Mouse (Mus musculus): ENCODE results near the gene Gm20604. TPM values are rescaled to one million over a fixed set of nuclear protein-coding genes. Genes with fewer than 3 reads are reported as not detected.

The Gm20604 gene
- polyA plus RNA-seq, 1 experiment from 2014 or later, result 26.6 TPM

GRCm38 (mm10) chr12:102771601-102772000 is 13.1 kb upstream of the Gm20604 start:
- ATAC-seq (ENCODE audit: low FRiP score, low TSS enrichment), result no peak
- H3K27ac ChIP-seq (ENCODE audit: low read length), result no peak overlapping the region
- WGBS, result 98% methylated on average over 8 of the region's 8 CpGs
- peaks cover 62% of the 10 kb centered on the region for H3K36me3 ChIP-seq (ENCODE audit: insufficient read depth, low read length)
- no peaks in the 10 kb centered on the region for H3K27me3 ChIP-seq (ENCODE audit: insufficient read depth, low read length)
- H3K4me2 ChIP-seq (replicated peaks; ENCODE audit: low read depth, low read length), result no peak overlapping the region
- H3K9me3 ChIP-seq (ENCODE audit: low read length), result no peaks in the 10 kb centered on the region
- H3K9ac ChIP-seq (replicated peaks; ENCODE audit: low read length), result no peak overlapping the region
- H3K4me3 ChIP-seq (ENCODE audit: low read length), result no peak overlapping the region
- H3K4me1 ChIP-seq (ENCODE audit: insufficient read depth, low read length), result no peaks in the 10 kb centered on the region

- Histone ChIP-seq H3K9me3 (ENCODE audit: low read length) (no peaks in the 10 kb centered on the region), H3K27ac (ENCODE audit: low read length) (no peak overlapping the region), H3K9ac (replicated peaks; ENCODE audit: low read length) (no peak overlapping the region), H3K4me2 (replicated peaks; ENCODE audit: low read depth, low read length) (no peak overlapping the region), H3K36me3 (ENCODE audit: insufficient read depth, low read length) (peaks cover 66% of the 10 kb centered on the region), H3K27me3 (ENCODE audit: insufficient read depth, low read length) (no peaks in the 10 kb centered on the region), H3K4me3 (ENCODE audit: low read length) (no peak overlapping the region), H3K4me1 (ENCODE audit: insufficient read depth, low read length) (no peaks in the 10 kb centered on the region)
- no peak for ATAC-seq (ENCODE audit: low FRiP score, low TSS enrichment)
- 93% methylated on average over 4 of the region's 4 CpGs for WGBS
Measured at GRCm38 (mm10) chr12:102769000-102769399, 10.5 kb upstream of the Gm20604 start.

- Histone ChIP-seq H3K4me2 (replicated peaks; ENCODE audit: low read depth, low read length) (no peak overlapping the region), H3K9ac (replicated peaks; ENCODE audit: low read length) (no peak overlapping the region), H3K27ac (ENCODE audit: low read length) (no peak overlapping the region), H3K36me3 (ENCODE audit: insufficient read depth, low read length) (peaks cover 31% of the 10 kb centered on the region), H3K9me3 (ENCODE audit: low read length) (no peaks in the 10 kb centered on the region), H3K4me3 (ENCODE audit: low read length) (no peak overlapping the region), H3K4me1 (ENCODE audit: insufficient read depth, low read length) (peaks cover 6% of the 10 kb centered on the region), H3K27me3 (ENCODE audit: insufficient read depth, low read length) (no peaks in the 10 kb centered on the region)
- ATAC-seq (ENCODE audit: low FRiP score, low TSS enrichment), result no peak
Measured at GRCm38 (mm10) chr12:102763696-102764095, 5.2 kb upstream of the Gm20604 start.

- Histone ChIP-seq H3K9me3 (ENCODE audit: low read length) (no peaks in the 10 kb centered on the region), H3K27me3 (ENCODE audit: insufficient read depth, low read length) (no peaks in the 10 kb centered on the region), H3K9ac (replicated peaks; ENCODE audit: low read length) (no peak overlapping the region), H3K36me3 (ENCODE audit: insufficient read depth, low read length) (peaks cover 18% of the 10 kb centered on the region), H3K27ac (ENCODE audit: low read length) (no peak overlapping the region), H3K4me1 (ENCODE audit: insufficient read depth, low read length) (peaks cover 10% of the 10 kb centered on the region), H3K4me2 (replicated peaks; ENCODE audit: low read depth, low read length) (no peak overlapping the region), H3K4me3 (ENCODE audit: low read length) (no peak overlapping the region)
- no peak for ATAC-seq (ENCODE audit: low FRiP score, low TSS enrichment)
- 88% methylated on average over 3 of the region's 3 CpGs for WGBS
Measured at GRCm38 (mm10) chr12:102761668-102762067, 3.2 kb upstream of the Gm20604 start.

GRCm38 (mm10) chr12:102758936-102759335 is 464 bp upstream of the Gm20604 start:
- Histone ChIP-seq H3K36me3 (ENCODE audit: insufficient read depth, low read length) (peaks cover 3% of the 10 kb centered on the region; the same call in 1 of the 2 replicates), H3K4me1 (ENCODE audit: insufficient read depth, low read length) (peaks cover 15% of the 10 kb centered on the region), H3K27ac (ENCODE audit: low read length) (no peak overlapping the region; the same call in 1 of the 2 replicates), H3K4me3 (ENCODE audit: low read length) (peak overlapping the region; percentile 79), H3K27me3 (ENCODE audit: insufficient read depth, low read length) (no peaks in the 10 kb centered on the region), H3K9me3 (ENCODE audit: low read length) (no peaks in the 10 kb centered on the region), H3K9ac (replicated peaks; ENCODE audit: low read length) (peak overlapping the region; percentile 79), H3K4me2 (replicated peaks; ENCODE audit: low read depth, low read length) (peak overlapping the region; percentile 79)
- 0% methylated on average over 5 of the region's 5 CpGs for WGBS
- ATAC-seq (ENCODE audit: low FRiP score, low TSS enrichment), result no peak

- peak; percentile 96 for ATAC-seq (ENCODE audit: low FRiP score, low TSS enrichment)
Measured at GRCm38 (mm10) chr12:102757689-102758402, 626 bp downstream of the Gm20604 start, which contains the start of the genes Gm28051, Gon7 and Ubr7. Gm28051 (minus strand) TSS chr12:102757765. Gon7 (minus strand) TSS chr12:102757803. Ubr7 (plus strand) TSS chr12:102757967.

GRCm38 (mm10) chr12:102757055-102757688 is 1.3 kb downstream of the Gm20604 start:
- peaks cover 4% of the 10 kb centered on the region; the same call in 1 of the 2 replicates for H3K36me3 ChIP-seq (ENCODE audit: insufficient read depth, low read length)
- WGBS, result under 1% methylated on average over 46 of the region's 46 CpGs
- no peak; the same call in 1 of the 2 replicates for ATAC-seq (ENCODE audit: low FRiP score, low TSS enrichment)

More at GRCm38 (mm10) chr12:102757689-102758402, 626 bp downstream of the Gm20604 start, which contains the start of the genes Gm28051, Gon7 and Ubr7:
- Histone ChIP-seq H3K27me3 (ENCODE audit: insufficient read depth, low read length) (no peaks in the 10 kb centered on the region), H3K9ac (replicated peaks; ENCODE audit: low read length) (peak within 1 kb of the TSS; percentile 79), H3K4me1 (ENCODE audit: insufficient read depth, low read length) (peaks cover 15% of the 10 kb centered on the region), H3K36me3 (ENCODE audit: insufficient read depth, low read length) (peaks cover 4% of the 10 kb centered on the region; the same call in 1 of the 2 replicates), H3K27ac (ENCODE audit: low read length) (peak within 1 kb of the TSS; percentile 82), H3K4me3 (ENCODE audit: low read length) (peak within 1 kb of the TSS; percentile 79), H3K4me2 (replicated peaks; ENCODE audit: low read depth, low read length) (peak within 1 kb of the TSS; percentile 79), H3K9me3 (ENCODE audit: low read length) (no peaks in the 10 kb centered on the region)
- WGBS, result under 1% methylated on average over 73 of the region's 73 CpGs

GRCm38 (mm10) chr12:102756304-102756703 is 2.2 kb downstream of the Gm20604 start:
- peaks cover 15% of the 10 kb centered on the region for H3K4me1 ChIP-seq (ENCODE audit: insufficient read depth, low read length)
- H3K4me3 ChIP-seq (ENCODE audit: low read length), result peak overlapping the region; percentile 79
- ATAC-seq (ENCODE audit: low FRiP score, low TSS enrichment), result no peak
- no peaks in the 10 kb centered on the region for H3K27me3 ChIP-seq (ENCODE audit: insufficient read depth, low read length)
- WGBS, result 81% methylated on average over 7 of the region's 7 CpGs
- H3K27ac ChIP-seq (ENCODE audit: low read length), result no peak overlapping the region
- H3K9me3 ChIP-seq (ENCODE audit: low read length), result no peaks in the 10 kb centered on the region
- peaks cover 4% of the 10 kb centered on the region; the same call in 1 of the 2 replicates for H3K36me3 ChIP-seq (ENCODE audit: insufficient read depth, low read length)
- peak overlapping the region; percentile 74 for H3K9ac ChIP-seq (replicated peaks; ENCODE audit: low read length)
- peak overlapping the region; percentile 71 for H3K4me2 ChIP-seq (replicated peaks; ENCODE audit: low read depth, low read length)

More at GRCm38 (mm10) chr12:102757055-102757688, 1.3 kb downstream of the Gm20604 start:
- Histone ChIP-seq H3K9ac (replicated peaks; ENCODE audit: low read length) (peak overlapping the region; percentile 74), H3K27ac (ENCODE audit: low read length) (peak overlapping the region; percentile 82), H3K27me3 (ENCODE audit: insufficient read depth, low read length) (no peaks in the 10 kb centered on the region), H3K4me1 (ENCODE audit: insufficient read depth, low read length) (peaks cover 15% of the 10 kb centered on the region), H3K4me2 (replicated peaks; ENCODE audit: low read depth, low read length) (peak overlapping the region; percentile 71), H3K9me3 (ENCODE audit: low read length) (no peaks in the 10 kb centered on the region), H3K4me3 (ENCODE audit: low read length) (peak overlapping the region; percentile 79)

GRCm38 (mm10) chr12:102748256-102748655 is 10.2 kb downstream of the Gm20604 start:
- WGBS, result 92% methylated on average over 3 of the region's 3 CpGs
- Histone ChIP-seq H3K4me1 (ENCODE audit: insufficient read depth, low read length) (peaks cover 9% of the 10 kb centered on the region), H3K27ac (ENCODE audit: low read length) (no peak overlapping the region), H3K4me2 (replicated peaks; ENCODE audit: low read depth, low read length) (no peak overlapping the region), H3K4me3 (ENCODE audit: low read length) (no peak overlapping the region), H3K9ac (replicated peaks; ENCODE audit: low read length) (no peak overlapping the region), H3K36me3 (ENCODE audit: insufficient read depth, low read length) (peaks cover 6% of the 10 kb centered on the region; the same call in 1 of the 2 replicates), H3K9me3 (ENCODE audit: low read length) (no peaks in the 10 kb centered on the region), H3K27me3 (ENCODE audit: insufficient read depth, low read length) (no peaks in the 10 kb centered on the region)
- no peak for ATAC-seq (ENCODE audit: low FRiP score, low TSS enrichment)

Measured in kidney, embryonic 16.5 days (tissue).